Mouse (Mus musculus): ENCODE results near the gene Fam227a. TPM values are rescaled to one million over a fixed set of nuclear protein-coding genes. Genes with fewer than 3 reads are reported as not detected.

The Fam227a gene
- total and polyA plus RNA-seq, 3 experiments, result 0.35 to 0.60 TPM; not detected in 1

- TF ChIP-seq UBTF (IDR thresholded peaks at IDR 0.05; ENCODE audit: borderline replicate concordance, insufficient read depth, low read depth, low read length) (no peak), TCF12 (IDR thresholded peaks at IDR 0.05; ENCODE audit: low read depth, low read length) (peak; percentile 4; the same call in 1 of the 2 replicates), USF2 (IDR thresholded peaks at IDR 0.05; ENCODE audit: borderline replicate concordance in 1 of 2, insufficient read depth in 1 of 2, low read depth in 1 of 2, low read length in 2 of 2) (no peak), MAX (IDR thresholded peaks at IDR 0.05; ENCODE audit: low read length) (peak; percentile 94)
Observed at GRCm38 (mm10) chr15:79617135-79617534, 41.6 kb downstream of the Fam227a start (continued).

- peak; percentile 92 for DNase-seq (ENCODE audit: low read depth, low spot score)
- Histone ChIP-seq H3K4me1 (ENCODE audit: control insufficient read depth in 1 of 2, insufficient read depth in 2 of 2, low read length in 2 of 2) (0 out of 4 replicates have a peak, but pooled peaks cover 0 to 4% of the 10 kb centered on the region in 2 experiments), H3K27me3 (ENCODE audit: control insufficient read depth in 1 of 2, insufficient read depth in 2 of 2, low read length in 2 of 2) (no peaks in the 10 kb centered on the region), H3K9ac (ENCODE audit: control insufficient read depth, low read depth, low read length, poor library complexity, severe bottlenecking) (peak overlapping the region; percentile 61), H3K79me2 (ENCODE audit: control insufficient read depth, insufficient read depth, low read length, poor library complexity) (no peaks in the 10 kb centered on the region; the same call in 1 of the 2 replicates), H3K4me3 (ENCODE audit: control insufficient read depth in 1 of 2, insufficient read depth in 1 of 2, low read depth in 2 of 2, low read length in 2 of 2) (peak overlapping the region; percentile 57 to 76), H3K36me3 (ENCODE audit: control insufficient read depth in 1 of 2, insufficient read depth in 2 of 2, low read length in 2 of 2) (peaks cover 0 to 3% of the 10 kb centered on the region in 2 experiments; a peak in 2 of 4 replicates), H3K9me3 (replicated peaks; ENCODE audit: insufficient read depth, low read length) (no peaks in the 10 kb centered on the region), H3K27ac (ENCODE audit: control insufficient read depth, low read depth, low read length) (peak overlapping the region; percentile 80)
- TF ChIP-seq ZKSCAN1 (IDR thresholded peaks at IDR 0.05; ENCODE audit: low read depth, low read length) (no peak), USF1 (IDR thresholded peaks at IDR 0.05; ENCODE audit: low read depth, low read length) (0 out of 2 replicates have a peak, but pooled peaks have one; percentile 40), POLR2A (IDR thresholded peaks at IDR 0.05; ENCODE audit: control insufficient read depth in 1 of 2, insufficient read depth in 1 of 2, low read depth in 1 of 2, low read length in 2 of 2, poor library complexity in 1 of 2) (no peak), POLR2AphosphoS5 (IDR thresholded peaks at IDR 0.05; ENCODE audit: borderline replicate concordance, low read depth, low read length) (no peak), TAL1 (IDR thresholded peaks at IDR 0.05; ENCODE audit: low read length) (no peak), JUND (IDR thresholded peaks at IDR 0.05; ENCODE audit: low read depth, low read length) (0 out of 2 replicates have a peak, but pooled peaks have one; percentile 43), HCFC1 (IDR thresholded peaks at IDR 0.05; ENCODE audit: low read depth, low read length) (no peak), TBP (IDR thresholded peaks at IDR 0.05; ENCODE audit: low read depth, low read length) (peak; percentile 72; the same call in 1 of the 2 replicates), E2F4 (IDR thresholded peaks at IDR 0.05; ENCODE audit: borderline replicate concordance, low read depth, low read length) (no peak), KAT2A (conservative IDR thresholded peaks at IDR 0.05; ENCODE audit: low read depth, low read length) (no peak; the same call in 1 of the 2 replicates), MAFK (IDR thresholded peaks at IDR 0.05; ENCODE audit: borderline replicate concordance, low read depth, low read length) (no peak), GABPA (IDR thresholded peaks at IDR 0.05; ENCODE audit: low read depth, low read length) (no peak), ELF1 (IDR thresholded peaks at IDR 0.05; ENCODE audit: low read depth, low read length) (no peak), CHD2 (IDR thresholded peaks at IDR 0.05; ENCODE audit: low read length) (no peak), ZMIZ1 (IDR thresholded peaks at IDR 0.05; ENCODE audit: low read depth, low read length) (peak; percentile 52; the same call in 1 of the 2 replicates), TCF12 (IDR thresholded peaks at IDR 0.05; ENCODE audit: low read depth, low read length) (no peak), ZC3H11A (IDR thresholded peaks at IDR 0.05; ENCODE audit: low read depth, low read length) (no peak), RAD21 (IDR thresholded peaks at IDR 0.05; ENCODE audit: low read depth, low read length) (no peak; the same call in 1 of the 2 replicates), RCOR1 (IDR thresholded peaks at IDR 0.05; ENCODE audit: low read depth, low read length) (0 out of 2 replicates have a peak, but pooled peaks have one; percentile 15), EP300 (IDR thresholded peaks at IDR 0.05; ENCODE audit: low read depth in 1 of 2, low read length in 2 of 2) (peak in 1 of 2 experiments; percentile 12; a peak in 2 of 4 replicates), SMC3 (IDR thresholded peaks at IDR 0.05; ENCODE audit: low read depth, low read length) (peak; percentile 40), MEF2A (IDR thresholded peaks at IDR 0.05; ENCODE audit: extremely low read depth, insufficient replicate concordance, low read depth, low read length, poor library complexity, severe bottlenecking) (no peak), SIN3A (IDR thresholded peaks at IDR 0.05; ENCODE audit: low read length) (peak; percentile 75), BHLHE40 (IDR thresholded peaks at IDR 0.05; ENCODE audit: borderline replicate concordance, low read depth, low read length) (no peak), NELFE (IDR thresholded peaks at IDR 0.05; ENCODE audit: low read depth, low read length) (no peak), MAZ (IDR thresholded peaks at IDR 0.05; ENCODE audit: low read depth, low read length) (0 out of 2 replicates have a peak, but pooled peaks have one; percentile 62), MYC (IDR thresholded peaks at IDR 0.05; ENCODE audit: low read depth, low read length) (no peak), CHD1 (IDR thresholded peaks at IDR 0.05; ENCODE audit: low read depth, low read length) (no peak; the same call in 1 of the 2 replicates), ETS1 (IDR thresholded peaks at IDR 0.05; ENCODE audit: low read depth, low read length) (peak; percentile 82), MYB (IDR thresholded peaks at IDR 0.05; ENCODE audit: low read depth, low read length) (0 out of 2 replicates have a peak, but pooled peaks have one; percentile 36), POLR2AphosphoS2 (IDR thresholded peaks at IDR 0.05; ENCODE audit: low read length) (peak; percentile 20; the same call in 1 of the 2 replicates), GATA1 (IDR thresholded peaks at IDR 0.05; ENCODE audit: low read depth, low read length) (peak; percentile 71)
Observed at GRCm38 (mm10) chr15:79616729-79617128, 42.0 kb downstream of the Fam227a start.

Data from MEL (cell line).